Mouse (Mus musculus) layer of hippocampus, adult 11-12 months (tissue): ENCODE data around the gene Cds1.

Source experiments
- DNase-seq: peaks from one replicate; pipeline ENCODE4 v3.0.0; 2022; ENCODE audit warnings: low spot score

Cds1 gene

GRCm38 (mm10) chr5:101776528-101776927, 11.6 kb downstream of the Cds1 start:
- DNase-seq = no peak

- DNase-seq = no peak
Observed at GRCm38 (mm10) chr5:101779376-101779863, 14.5 kb downstream of the Cds1 start.

GRCm38 (mm10) chr5:101780918-101781317, 16.0 kb downstream of the Cds1 start:
- DNase-seq = no peak

GRCm38 (mm10) chr5:101784328-101784727, 19.4 kb downstream of the Cds1 start:
- no peak for DNase-seq

- no peak for DNase-seq
Observed at GRCm38 (mm10) chr5:101784787-101785186, 19.9 kb downstream of the Cds1 start.

- DNase-seq = no peak
Observed at GRCm38 (mm10) chr5:101785921-101786614, 21.1 kb downstream of the Cds1 start.

GRCm38 (mm10) chr5:101789770-101790169, 24.8 kb downstream of the Cds1 start:
- DNase-seq = no peak

GRCm38 (mm10) chr5:101790560-101790959, 25.6 kb downstream of the Cds1 start:
- DNase-seq = no peak

- no peak for DNase-seq
Observed at GRCm38 (mm10) chr5:101792665-101793064, 27.7 kb downstream of the Cds1 start.

- DNase-seq = no peak
Observed at GRCm38 (mm10) chr5:101801891-101802290, 37.0 kb downstream of the Cds1 start.

- no peak for DNase-seq
Observed at GRCm38 (mm10) chr5:101802358-101803022, 37.6 kb downstream of the Cds1 start.

- DNase-seq = peak; percentile 44
Observed at GRCm38 (mm10) chr5:101811296-101812169, 46.6 kb downstream of the Cds1 start.

- DNase-seq = no peak
Observed at GRCm38 (mm10) chr5:101816822-101817221, 51.9 kb downstream of the Cds1 start.

GRCm38 (mm10) chr5:101819216-101819615, 54.3 kb downstream of the Cds1 start:
- DNase-seq = no peak

- DNase-seq = no peak
Observed at GRCm38 (mm10) chr5:101819844-101820243, 54.9 kb downstream of the Cds1 start.

GRCm38 (mm10) chr5:101821052-101821451, 56.1 kb downstream of the Cds1 start:
- no peak for DNase-seq

GRCm38 (mm10) chr5:101821491-101822310, 56.8 kb downstream of the Cds1 start:
- DNase-seq = no peak

- DNase-seq = no peak
Observed at GRCm38 (mm10) chr5:101822311-101822670, 57.4 kb downstream of the Cds1 start.

GRCm38 (mm10) chr5:101825111-101825911, 60.4 kb downstream of the Cds1 start:
- DNase-seq = peak; percentile 30

GRCm38 (mm10) chr5:101826531-101826970, 61.6 kb downstream of the Cds1 start:
- peak; percentile 30 for DNase-seq

GRCm38 (mm10) chr5:101827477-101827876, 62.5 kb downstream of the Cds1 start:
- DNase-seq = no peak
